Mouse (Mus musculus) hindbrain, embryonic 16.5 days (tissue): ENCODE data around the gene Cd44. TPM values are rescaled to one million over a fixed set of nuclear protein-coding genes. Genes with fewer than 3 reads are reported as not detected.

Experiments used
- ATAC-seq: fragments of 200-750 bp; cut with Nextera tagmentation; 2 replicates; pipeline ENCODE4 v1.8.0; 2017; ENCODE audit warnings: moderate TSS enrichment, moderate library complexity
- H3K27ac ChIP-seq: fragments of 300-500 bp; sonication (generic); 2 replicates; pipeline ENCODE4 v1.5.1; 2014; ENCODE audit warnings: low read depth, mild to moderate bottlenecking, control low read depth, low read length, moderate library complexity
- H3K27me3 ChIP-seq: fragments of 300-500 bp; sonication (generic); replicated peaks from 2 replicates; pipeline ENCODE4 v1.6.1; 2014; ENCODE audit warnings: low read length; ENCODE audit not compliant: control insufficient read depth, insufficient read depth
- H3K36me3 ChIP-seq: fragments of 300-500 bp; sonication (generic); 2 replicates; pipeline ENCODE4 v1.6.1; 2014; ENCODE audit warnings: mild to moderate bottlenecking, low read length, moderate library complexity, mixed read lengths; ENCODE audit not compliant: control insufficient read depth, insufficient read depth
- H3K4me1 ChIP-seq: fragments of 300-500 bp; sonication (generic); 2 replicates; pipeline ENCODE4 v1.6.1; 2014; ENCODE audit warnings: low read depth, low read length; ENCODE audit not compliant: control insufficient read depth, insufficient read depth
- H3K4me2 ChIP-seq: fragments of 300-500 bp; sonication (generic); 2 replicates; pipeline ENCODE4 v1.6.1; 2014; ENCODE audit warnings: mild to moderate bottlenecking, low read length, control low read depth, moderate library complexity
- H3K4me3 ChIP-seq: fragments of 300-500 bp; sonication (generic); 2 replicates; pipeline ENCODE4 v1.5.1; 2014; ENCODE audit warnings: mild to moderate bottlenecking, low read length, control low read depth, moderate library complexity
- H3K9ac ChIP-seq: fragments of 300-500 bp; sonication (generic); 2 replicates; pipeline ENCODE4 v1.6.1; 2014; ENCODE audit warnings: low read depth, mild to moderate bottlenecking, control low read depth, low read length, moderate library complexity
- H3K9me3 ChIP-seq: fragments of 300-500 bp; sonication (generic); 2 replicates; pipeline ENCODE4 v1.6.1; 2014; ENCODE audit warnings: mild to moderate bottlenecking, low read length, moderate library complexity; ENCODE audit not compliant: control insufficient read depth
- WGBS: fragments of 180-500 bp; shearing (Covaris S2); extraction: QIAGEN DNeasy Blood & Tissue Kit; methylation state at CpG from one replicate; pipeline ENCODE4 v1.1.7; 2014; 5-methylcytosine and 5-hydroxymethylcytosine counted together
- polyA plus RNA-seq: library from polyadenylated mRNA; unstranded; fragments of >200 nt; fragmentation: Nextera tagmentation; extraction: Ambion mirVana; gene quantifications from 2 replicates; pipeline ENCODE4 v1.2.1, GENCODE M21; 2015

Gene Cd44
- polyA plus RNA-seq, 1 experiment from 2014 or later, result 4.7 TPM

GRCm38 (mm10) chr2:102922066-102922465, 20.6 kb upstream of the Cd44 start:
- no peaks in the 10 kb centered on the region for H3K27me3 ChIP-seq
- 83% methylated on average over 3 of the region's 3 CpGs for whole genome bisulfite sequencing
- no peak overlapping the region for H3K4me2 ChIP-seq
- no peaks in the 10 kb centered on the region for H3K36me3 ChIP-seq
- no peak for ATAC-seq
- H3K27ac ChIP-seq, result no peak overlapping the region
- no peaks in the 10 kb centered on the region for H3K4me1 ChIP-seq
- no peak overlapping the region for H3K4me3 ChIP-seq
- no peak overlapping the region for H3K9ac ChIP-seq
- H3K9me3 ChIP-seq, result peaks cover under 1% of the 10 kb centered on the region; the same call in 1 of the 2 replicates

DNA sequence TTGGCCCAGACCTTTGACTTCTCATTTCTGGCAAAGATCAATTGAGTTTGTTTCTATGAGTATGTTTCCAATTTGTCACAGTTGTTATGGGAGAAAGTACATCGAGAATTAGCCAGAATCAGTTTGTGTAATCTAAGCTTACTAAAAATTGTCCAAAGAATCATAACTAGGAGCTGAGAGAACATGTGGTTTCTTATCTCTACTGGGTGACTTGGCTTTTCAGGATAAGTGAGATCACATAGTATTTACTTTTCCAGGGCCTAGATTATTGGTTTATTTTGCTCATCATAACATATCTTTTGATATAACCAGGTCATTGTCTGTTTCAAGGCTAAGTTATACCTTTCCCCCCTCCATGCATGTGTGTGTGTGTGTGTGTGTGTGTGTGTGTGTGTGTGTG, 16.8 kb upstream of the Cd44 start:
- Histone ChIP-seq H3K9me3 (no peaks in the 10 kb centered on the region), H3K9ac (no peak overlapping the region), H3K4me2 (no peak overlapping the region), H3K4me3 (no peak overlapping the region), H3K36me3 (no peaks in the 10 kb centered on the region), H3K4me1 (no peaks in the 10 kb centered on the region), H3K27ac (no peak overlapping the region), H3K27me3 (no peaks in the 10 kb centered on the region)
- no peak for ATAC-seq
- WGBS, result 84% methylated on average over 1 of the region's 1 CpGs

- Histone ChIP-seq H3K4me2 (no peak overlapping the region), H3K36me3 (no peaks in the 10 kb centered on the region), H3K9ac (no peak overlapping the region), H3K4me1 (no peaks in the 10 kb centered on the region), H3K4me3 (no peak overlapping the region), H3K9me3 (no peaks in the 10 kb centered on the region), H3K27ac (no peak overlapping the region), H3K27me3 (no peaks in the 10 kb centered on the region)
- ATAC-seq, result no peak
- WGBS, result 72% methylated on average over 3 of the region's 3 CpGs
Measured at GRCm38 (mm10) chr2:102916596-102916995, 15.1 kb upstream of the Cd44 start.

DNA sequence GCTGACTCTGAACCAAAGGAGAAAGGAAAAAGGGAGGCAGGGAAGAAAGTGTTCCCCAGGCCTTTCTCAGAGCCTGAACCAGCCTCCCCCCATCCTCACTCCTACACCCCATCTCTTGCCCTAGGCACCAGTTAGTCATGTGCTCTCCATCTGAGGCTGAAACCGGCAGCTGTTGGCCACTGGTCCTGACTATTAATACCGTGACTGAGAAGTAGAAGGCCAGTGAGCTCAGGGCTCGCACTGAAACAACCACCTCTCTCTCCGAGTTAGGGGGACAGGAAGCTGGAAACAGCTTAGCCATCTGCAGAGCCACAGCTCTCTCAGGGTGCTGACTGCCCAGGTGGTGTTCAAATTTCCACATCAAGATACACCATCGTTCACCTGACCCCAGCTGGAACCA, 13.2 kb upstream of the Cd44 start:
- H3K27me3 ChIP-seq, result no peaks in the 10 kb centered on the region
- H3K27ac ChIP-seq, result no peak overlapping the region
- H3K4me3 ChIP-seq, result no peak overlapping the region
- H3K4me2 ChIP-seq, result no peak overlapping the region
- no peaks in the 10 kb centered on the region for H3K9me3 ChIP-seq
- ATAC-seq, result no peak
- 88% methylated on average over 5 of the region's 5 CpGs for WGBS
- H3K4me1 ChIP-seq, result no peaks in the 10 kb centered on the region
- no peak overlapping the region for H3K9ac ChIP-seq
- no peaks in the 10 kb centered on the region for H3K36me3 ChIP-seq

DNA sequence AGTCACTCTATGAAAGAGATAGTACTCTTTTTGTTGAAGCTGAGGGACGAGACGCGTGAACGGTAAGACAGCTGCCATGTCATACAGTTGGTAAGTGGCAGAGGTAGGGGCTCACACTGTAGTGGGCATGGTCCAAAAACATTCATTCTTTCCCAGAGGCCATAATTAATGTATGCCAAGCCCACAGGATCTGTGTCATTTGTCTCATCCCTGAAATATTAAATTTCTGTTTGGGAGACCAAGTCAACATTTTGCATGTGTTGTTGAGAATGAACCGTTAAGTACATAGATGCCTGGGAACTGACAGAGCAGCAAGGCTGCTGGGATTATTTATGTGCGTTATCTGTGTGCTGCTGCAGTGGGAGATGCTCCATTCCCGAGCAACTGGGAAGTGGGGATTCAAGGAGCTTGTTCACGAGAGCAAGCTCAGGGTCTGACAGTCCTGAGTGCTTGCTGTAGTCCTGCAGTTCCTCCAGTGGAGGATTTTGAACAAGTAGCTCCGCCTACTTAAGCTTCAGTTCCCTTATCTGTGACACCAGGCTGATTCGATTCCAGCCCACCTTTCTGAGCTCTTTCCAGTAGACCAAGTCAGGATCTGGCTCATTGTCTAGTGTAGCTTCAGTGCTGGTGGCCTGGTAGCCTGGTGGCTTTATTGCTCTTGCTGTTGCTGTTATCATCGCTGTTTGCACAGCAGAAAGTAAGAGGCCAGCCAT, 12.5 kb upstream of the Cd44 start:
- WGBS, result 79% methylated on average over 11 of the region's 11 CpGs
- no peak for ATAC-seq
- Histone ChIP-seq H3K4me2 (no peak overlapping the region), H3K4me1 (no peaks in the 10 kb centered on the region), H3K27ac (no peak overlapping the region), H3K9me3 (no peaks in the 10 kb centered on the region), H3K9ac (no peak overlapping the region), H3K36me3 (no peaks in the 10 kb centered on the region), H3K4me3 (no peak overlapping the region), H3K27me3 (no peaks in the 10 kb centered on the region)

DNA sequence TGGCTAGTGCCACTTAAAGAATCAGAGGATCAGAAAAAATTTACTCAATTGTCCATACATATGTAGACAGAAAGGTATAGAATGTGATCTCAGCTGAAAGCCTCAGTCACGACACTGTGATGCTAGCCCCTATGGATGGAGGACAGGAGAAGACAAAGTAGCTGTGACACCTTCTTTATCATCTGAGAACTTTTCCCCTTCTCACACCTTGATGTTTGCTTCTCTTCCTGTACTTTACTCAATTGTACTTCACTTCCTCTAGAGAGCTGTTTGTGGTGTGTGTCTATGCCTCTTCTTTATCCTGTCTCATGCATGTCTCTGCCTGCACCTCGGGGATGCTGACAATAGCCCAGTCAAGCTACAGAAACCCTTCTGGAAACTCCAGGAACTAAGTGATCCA, 11.5 kb upstream of the Cd44 start:
- no peak overlapping the region for H3K4me2 ChIP-seq
- no peaks in the 10 kb centered on the region for H3K27me3 ChIP-seq
- no peak overlapping the region for H3K9ac ChIP-seq
- H3K4me3 ChIP-seq, result no peak overlapping the region
- ATAC-seq, result no peak
- H3K36me3 ChIP-seq, result no peaks in the 10 kb centered on the region
- no peaks in the 10 kb centered on the region for H3K4me1 ChIP-seq
- 72% methylated on average over 2 of the region's 2 CpGs for WGBS
- no peaks in the 10 kb centered on the region for H3K9me3 ChIP-seq
- H3K27ac ChIP-seq, result no peak overlapping the region

- Histone ChIP-seq H3K4me2 (no peak overlapping the region), H3K27me3 (no peaks in the 10 kb centered on the region), H3K27ac (no peak overlapping the region), H3K9me3 (no peaks in the 10 kb centered on the region), H3K4me3 (no peak overlapping the region), H3K36me3 (no peaks in the 10 kb centered on the region), H3K4me1 (no peaks in the 10 kb centered on the region), H3K9ac (no peak overlapping the region)
- ATAC-seq, result no peak
- WGBS, result 72% methylated on average over 3 of the region's 3 CpGs
Measured at GRCm38 (mm10) chr2:102912469-102912868, 11.0 kb upstream of the Cd44 start.

DNA sequence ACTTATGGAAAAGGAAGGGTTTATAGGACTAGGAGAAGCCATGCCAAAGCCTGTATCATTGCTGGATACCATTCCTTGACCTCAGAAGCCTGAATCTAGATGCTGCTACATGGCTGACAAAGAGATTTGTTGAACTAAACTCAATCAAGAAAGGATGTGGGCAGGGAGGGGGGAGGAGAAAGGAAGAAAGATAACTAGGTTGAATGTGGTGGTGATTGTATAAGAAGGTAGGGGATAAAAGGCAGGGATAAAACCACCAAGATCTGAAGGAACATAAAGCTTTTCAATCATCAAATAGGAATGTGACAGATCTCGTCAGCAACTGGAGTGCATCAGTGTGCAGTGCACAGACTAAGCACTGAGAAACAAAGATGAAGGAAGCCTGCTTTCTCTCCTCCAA, 7.9 kb upstream of the Cd44 start:
- no peak for ATAC-seq
- Histone ChIP-seq H3K9me3 (no peaks in the 10 kb centered on the region), H3K4me2 (no peak overlapping the region), H3K27ac (no peak overlapping the region), H3K4me3 (no peak overlapping the region), H3K9ac (no peak overlapping the region), H3K36me3 (no peaks in the 10 kb centered on the region), H3K4me1 (no peaks in the 10 kb centered on the region), H3K27me3 (no peaks in the 10 kb centered on the region)
- 88% methylated on average over 1 of the region's 1 CpGs for WGBS

GRCm38 (mm10) chr2:102905604-102906003, 4.1 kb upstream of the Cd44 start:
- H3K27ac ChIP-seq, result no peak overlapping the region
- H3K4me2 ChIP-seq, result no peak overlapping the region
- H3K9me3 ChIP-seq, result no peaks in the 10 kb centered on the region
- no peak overlapping the region for H3K4me3 ChIP-seq
- no peaks in the 10 kb centered on the region for H3K36me3 ChIP-seq
- peaks cover 7% of the 10 kb centered on the region for H3K4me1 ChIP-seq
- no peak overlapping the region for H3K9ac ChIP-seq
- WGBS, result 89% methylated on average over 3 of the region's 3 CpGs
- H3K27me3 ChIP-seq, result peaks cover 2% of the 10 kb centered on the region; the same call in 1 of the 2 replicates
- no peak for ATAC-seq
